ENCODE assay signal across 8 mouse cellular contexts in the genomic region with DNA sequence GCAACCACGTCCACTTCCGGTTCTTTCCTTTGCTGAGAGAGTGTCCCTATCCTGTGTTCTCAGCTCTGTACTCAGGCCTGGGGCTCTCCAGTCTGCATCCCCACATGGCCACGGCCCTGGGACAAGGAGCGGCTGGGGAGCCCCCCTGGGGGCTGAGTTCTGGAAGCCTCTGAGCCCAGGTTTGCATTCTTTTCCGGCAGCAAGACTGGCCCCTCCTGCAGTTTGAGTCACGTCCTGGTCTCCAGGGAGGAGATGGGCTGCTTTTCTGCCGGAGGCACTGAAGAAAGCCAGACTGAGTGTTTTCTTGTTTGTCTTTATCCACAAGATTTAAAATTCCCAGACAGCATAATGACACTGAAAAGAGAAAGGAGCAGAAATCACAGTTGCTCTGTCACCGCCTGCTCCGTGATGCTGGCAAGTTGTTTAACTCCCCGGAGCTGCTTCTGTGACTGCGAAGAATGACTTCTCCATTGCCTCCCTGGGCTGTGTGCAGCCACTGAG.
DNase-seq lines count a peak whose midpoint lies in the region; ATAC-seq and TF ChIP-seq lines count a peak whose summit lies in the region.

No protein-coding gene starts in this region.

- DNase-seq in cerebellum, adult 11-12 months, result peak; percentile 36
- DNase-seq in brain, adult 2 months (ENCODE audit: low read depth, low spot score), result peak; percentile 34
- DNase-seq in gastrocnemius, postnatal 25 days, result peak; percentile 70
- peak; percentile 26 for DNase-seq in stomach, postnatal 0 days (ENCODE audit: low spot score)

- H3K9me3 ChIP-seq in intestine, embryonic 15.5 days, result no peaks in the 10 kb centered on the region
- H3K9me3 ChIP-seq in stomach, postnatal 0 days (ENCODE audit: control insufficient read depth, low read length), result no peaks in the 10 kb centered on the region

- H3K27ac ChIP-seq in intestine, embryonic 15.5 days, result peak overlapping the region; percentile 38
- H3K27ac ChIP-seq in stomach, postnatal 0 days (replicated peaks), result peak overlapping the region; percentile 73

- H3K4me2 ChIP-seq in intestine, embryonic 15.5 days (replicated peaks), result peak overlapping the region; percentile 22; the same call in 1 of the 2 replicates
- peak overlapping the region; percentile 26; the same call in 1 of the 2 replicates for H3K4me2 ChIP-seq in stomach, postnatal 0 days (replicated peaks; ENCODE audit: low read depth)

- H3K36me3 ChIP-seq in intestine, embryonic 15.5 days, result no peaks in the 10 kb centered on the region
- H3K36me3 ChIP-seq in stomach, postnatal 0 days (ENCODE audit: control insufficient read depth, insufficient read depth, low read length), result no peaks in the 10 kb centered on the region

- TF ChIP-seq EP300 in stomach, postnatal 0 days (optimal IDR thresholded peaks at IDR 0.05), result no peak

- no peak overlapping the region for H3K4me3 ChIP-seq in intestine, embryonic 15.5 days (replicated peaks)
- H3K4me3 ChIP-seq in stomach, postnatal 0 days (ENCODE audit: low read depth, low read length), result no peak overlapping the region

- no peak for ATAC-seq in cerebellum, adult (ENCODE audit: insufficient number of reproducible peaks, low FRiP score, low TSS enrichment)
- ATAC-seq in intestine, embryonic 15.5 days, result no peak
- no peak for ATAC-seq in stomach, postnatal 0 days (ENCODE audit: low FRiP score, low TSS enrichment)
- no peak for ATAC-seq in megakaryocyte, adult 5-6 weeks (ENCODE audit: poor library complexity, severe bottlenecking)
- ATAC-seq in inflammation-experienced regulatory T-cells, adult 6 months, result no peak

- no peaks in the 10 kb centered on the region for H3K27me3 ChIP-seq in intestine, embryonic 15.5 days (replicated peaks)
- H3K27me3 ChIP-seq in stomach, postnatal 0 days (ENCODE audit: control insufficient read depth, insufficient read depth, low read length), result no peaks in the 10 kb centered on the region

- H3K4me1 ChIP-seq in intestine, embryonic 15.5 days (replicated peaks), result peaks cover 41% of the 10 kb centered on the region
- H3K4me1 ChIP-seq in stomach, postnatal 0 days (replicated peaks; ENCODE audit: control insufficient read depth, insufficient read depth), result peaks cover 12% of the 10 kb centered on the region

- no peak for TF ChIP-seq CTCF in stomach, postnatal 0 days (IDR thresholded peaks at IDR 0.05; ENCODE audit: low read depth)

- H3K9ac ChIP-seq in intestine, embryonic 15.5 days, result 0 out of 2 replicates have a peak overlapping the region, but pooled peaks have one; percentile 23
- H3K9ac ChIP-seq in stomach, postnatal 0 days (ENCODE audit: low read length), result 0 out of 2 replicates have a peak overlapping the region, but pooled peaks have one; percentile 23

- 31% methylated on average over 11 of the region's 11 CpGs for WGBS in intestine, embryonic 15.5 days
- 26% methylated on average over 11 of the region's 11 CpGs for WGBS in stomach, postnatal 0 days
